Mouse (Mus musculus) erythroblast, embryonic 14.5 days (primary cell): Measurements from ENCODE around the gene Magoh. TPM values are rescaled to one million over a fixed set of nuclear protein-coding genes. Genes with fewer than 3 reads are reported as not detected.

Experiments used
- H3K27me3 ChIP-seq: 2 replicates; pipeline ENCODE4 v1.6.1; 2012; ENCODE audit warnings: inconsistent platforms; ENCODE audit not compliant: control insufficient read depth
- H3K36me3 ChIP-seq: 2 replicates; pipeline ENCODE4 v1.6.1; 2012; ENCODE audit warnings: mild to moderate bottlenecking, inconsistent platforms; ENCODE audit not compliant: control insufficient read depth
- H3K4me1 ChIP-seq: 2 replicates; pipeline ENCODE4 v1.6.1; 2012; ENCODE audit warnings: inconsistent platforms; ENCODE audit not compliant: control insufficient read depth
- H3K4me3 ChIP-seq: replicated peaks from 2 replicates; pipeline ENCODE3; 2012; ENCODE audit warnings: moderate library complexity, mild to moderate bottlenecking, inconsistent platforms
- H3K9me3 ChIP-seq: 2 replicates; pipeline ENCODE4 v1.6.1; 2012; ENCODE audit warnings: low read length, inconsistent platforms, mixed read lengths; ENCODE audit not compliant: control insufficient read depth
- GATA1 ChIP-seq: IDR thresholded peaks from 2 replicates; pipeline ENCODE4 v1.6.1; 2012; ENCODE audit warnings: low read length, inconsistent platforms, mixed read lengths
- TAL1 ChIP-seq: IDR thresholded peaks from 3 replicates; pipeline ENCODE4 v1.6.1; 2012; ENCODE audit warnings: low read length, inconsistent platforms, mixed read lengths
- polyA plus RNA-seq: library from polyadenylated mRNA; stranded (reverse); fragments of >175 nt; gene quantifications from 2 replicates; pipeline ENCODE4 v1.2.3, GENCODE M21; 2012

Magoh gene
- polyA plus RNA-seq, 1 experiment, result 0.84 TPM

GRCm38 (mm10) chr4:107931453-107931852 is 51.9 kb downstream of the Magoh start:
- H3K9me3 ChIP-seq, result no peaks in the 10 kb centered on the region
- no peak overlapping the region for H3K4me3 ChIP-seq
- H3K27me3 ChIP-seq, result no peaks in the 10 kb centered on the region
- H3K36me3 ChIP-seq, result no peaks in the 10 kb centered on the region
- peaks cover 23% of the 10 kb centered on the region for H3K4me1 ChIP-seq
- TF ChIP-seq TAL1, result no peak
- no peak for TF ChIP-seq GATA1

- H3K27me3 ChIP-seq, result no peaks in the 10 kb centered on the region
- no peak overlapping the region for H3K4me3 ChIP-seq
- no peaks in the 10 kb centered on the region for H3K36me3 ChIP-seq
- H3K4me1 ChIP-seq, result peaks cover 14% of the 10 kb centered on the region
- no peak for TF ChIP-seq GATA1
- TF ChIP-seq TAL1, result no peak
- no peaks in the 10 kb centered on the region for H3K9me3 ChIP-seq
Measured at GRCm38 (mm10) chr4:107933239-107933638, 53.7 kb downstream of the Magoh start.

GRCm38 (mm10) chr4:107935254-107935653 is 55.7 kb downstream of the Magoh start:
- Histone ChIP-seq H3K36me3 (no peaks in the 10 kb centered on the region), H3K27me3 (no peaks in the 10 kb centered on the region), H3K9me3 (no peaks in the 10 kb centered on the region), H3K4me1 (peaks cover 8% of the 10 kb centered on the region), H3K4me3 (no peak overlapping the region)
- TF ChIP-seq TAL1, result no peak
- TF ChIP-seq GATA1, result no peak

Other genes starting within 250 kb of the Magoh start
- 0.04 and 0.05 TPM in 2 replicates for gene Dmrtb1, start 195.5 kb upstream of the Magoh start, polyA plus RNA-seq
- gene Lrp8, start 77.5 kb upstream of the Magoh start, polyA plus RNA-seq, result 1.4 and 2.1 TPM in 2 replicates
- 0.16 and 0.20 TPM in 2 replicates for gene 0610037L13Rik, start 10.1 kb downstream of the Magoh start, polyA plus RNA-seq
- 4.9 and 6.6 TPM in 2 replicates for gene Cpt2, start 43.9 kb downstream of the Magoh start, polyA plus RNA-seq
- gene Slc1a7, start 88.6 kb downstream of the Magoh start, polyA plus RNA-seq, result not detected in 2 replicates
- gene Podn, start 216.7 kb downstream of the Magoh start, polyA plus RNA-seq, result 0.22 and 0.23 TPM in 2 replicates